Mouse (Mus musculus) liver, postnatal 0 days (tissue): ENCODE measurements around the gene Vars2. TPM values are rescaled to one million over a fixed set of nuclear protein-coding genes. Genes with fewer than 3 reads are reported as not detected.

Experiments used
- ATAC-seq: fragments of 200-750 bp; cut with Nextera tagmentation; 2 replicates; pipeline ENCODE4 v1.8.0; 2017; ENCODE audit warnings: mild to moderate bottlenecking, moderate library complexity
- DNase-seq: peaks from one replicate; pipeline ENCODE4 v3.0.0-alpha.2; 2016
- H3K27ac ChIP-seq: fragments of 300-500 bp; sonication (generic); 2 replicates; pipeline ENCODE4 v1.5.1; 2014; ENCODE audit warnings: antibody characterized with exemption, moderate library complexity, mild to moderate bottlenecking, low read depth
- H3K27me3 ChIP-seq: fragments of 300-500 bp; sonication (generic); 2 replicates; pipeline ENCODE4 v1.6.1; 2014; ENCODE audit warnings: low read length, control low read depth, mixed read lengths; ENCODE audit not compliant: insufficient read depth
- H3K36me3 ChIP-seq: fragments of 300-500 bp; sonication (generic); replicated peaks from 2 replicates; pipeline ENCODE4 v1.6.1; 2014; ENCODE audit warnings: mild to moderate bottlenecking, control low read depth, low read length, moderate library complexity, mixed read lengths; ENCODE audit not compliant: insufficient read depth
- H3K4me1 ChIP-seq: fragments of 300-500 bp; sonication (generic); 2 replicates; pipeline ENCODE4 v1.6.1; 2014; ENCODE audit warnings: antibody characterized with exemption, mild to moderate bottlenecking, control low read depth; ENCODE audit not compliant: insufficient read depth
- H3K4me2 ChIP-seq: fragments of 300-500 bp; sonication (generic); 2 replicates; pipeline ENCODE4 v1.6.1; 2014; ENCODE audit warnings: low read depth, mild to moderate bottlenecking, low read length, moderate library complexity, mixed read lengths
- H3K4me3 ChIP-seq: fragments of 300-500 bp; sonication (generic); 2 replicates; pipeline ENCODE4 v1.5.1; 2014; ENCODE audit warnings: low read depth, low read length
- H3K9ac ChIP-seq: fragments of 300-500 bp; sonication (generic); replicated peaks from 2 replicates; pipeline ENCODE4 v1.6.1; 2014; ENCODE audit warnings: mild to moderate bottlenecking, moderate library complexity
- H3K9me3 ChIP-seq: fragments of 300-500 bp; sonication (generic); 2 replicates; pipeline ENCODE4 v1.6.1; 2016; ENCODE audit warnings: mild to moderate bottlenecking, control low read depth, low read length, mixed read lengths
- CTCF ChIP-seq: sonication (generic); IDR thresholded peaks from 2 replicates; pipeline ENCODE4 v1.5.1; 2016; ENCODE audit warnings: antibody characterized with exemption, low read depth
- EP300 ChIP-seq: IDR thresholded peaks from 2 replicates; pipeline ENCODE4 v1.6.1; 2016; ENCODE audit warnings: antibody characterized with exemption, low read depth, mild to moderate bottlenecking
- WGBS: fragments of 180-500 bp; shearing (Covaris S2); extraction: QIAGEN DNeasy Blood & Tissue Kit; methylation state at CpG from one replicate; pipeline ENCODE4 v1.1.7; 2014; ENCODE audit not compliant: insufficient replicate concordance; 5-methylcytosine and 5-hydroxymethylcytosine counted together
- polyA plus RNA-seq: library from polyadenylated mRNA; unstranded; fragments of >200 nt; fragmentation: Nextera tagmentation; extraction: Ambion mirVana; gene quantifications from 2 replicates; pipeline ENCODE4 v1.2.1, GENCODE M21; 2015

The Vars2 gene
- polyA plus RNA-seq, 1 experiment from 2014 or later = 4.6 TPM

- peak overlapping the region; percentile 34; the same call in 1 of the 2 replicates for H3K27ac ChIP-seq
- 6% methylated on average over 16 of the region's 16 CpGs for WGBS
- ATAC-seq (no peak), DNase-seq (no peak)
- peak overlapping the region; percentile 48 for H3K4me3 ChIP-seq
- peaks cover 5% of the 10 kb centered on the region; the same call in 1 of the 2 replicates for H3K4me1 ChIP-seq
- H3K36me3 ChIP-seq = no peaks in the 10 kb centered on the region
- peak overlapping the region; percentile 78 for H3K4me2 ChIP-seq
- H3K9me3 ChIP-seq = no peaks in the 10 kb centered on the region
- H3K9ac ChIP-seq = peak overlapping the region; percentile 44; the same call in 1 of the 2 replicates
- peaks cover 64% of the 10 kb centered on the region for H3K27me3 ChIP-seq
- TF ChIP-seq EP300 (no peak), CTCF (no peak)
Measured at GRCm38 (mm10) chr17:35701203-35701977, 34.0 kb upstream of the Vars2 start.

GRCm38 (mm10) chr17:35700371-35700961 lies 33.1 kb upstream of the Vars2 start:
- H3K4me1 ChIP-seq = peaks cover 5% of the 10 kb centered on the region; the same call in 1 of the 2 replicates
- H3K27me3 ChIP-seq = peaks cover 64% of the 10 kb centered on the region

GRCm38 (mm10) chr17:35699919-35700318 lies 32.5 kb upstream of the Vars2 start:
- Histone ChIP-seq H3K4me2 (peak overlapping the region; percentile 78), H3K36me3 (no peaks in the 10 kb centered on the region), H3K9ac (0 out of 2 replicates have a peak overlapping the region, but pooled peaks have one; percentile 34), H3K9me3 (no peaks in the 10 kb centered on the region), H3K4me3 (peak overlapping the region; percentile 48), H3K27ac (no peak overlapping the region), H3K4me1 (peaks cover 5% of the 10 kb centered on the region; the same call in 1 of the 2 replicates), H3K27me3 (peaks cover 64% of the 10 kb centered on the region)
- ATAC-seq (peak; percentile 62), DNase-seq (no peak)
- 5% methylated on average over 19 of the region's 19 CpGs for WGBS
- TF ChIP-seq CTCF (no peak), EP300 (no peak)

More at GRCm38 (mm10) chr17:35700371-35700961, 33.1 kb upstream of the Vars2 start:
- Histone ChIP-seq H3K4me3 (peak overlapping the region; percentile 48), H3K4me2 (peak overlapping the region; percentile 78), H3K27ac (peak overlapping the region; percentile 34; the same call in 1 of the 2 replicates), H3K9me3 (no peaks in the 10 kb centered on the region), H3K9ac (peak overlapping the region; percentile 34; the same call in 1 of the 2 replicates), H3K36me3 (no peaks in the 10 kb centered on the region)
- DNase-seq (peak; percentile 60), ATAC-seq (peak; percentile 51; the same call in 1 of the 2 replicates)
- TF ChIP-seq CTCF = no peak
- TF ChIP-seq EP300 = no peak
- under 1% methylated on average over 51 of the region's 66 CpGs for WGBS

- Histone ChIP-seq H3K9ac (no peak overlapping the region), H3K9me3 (no peaks in the 10 kb centered on the region), H3K27ac (no peak overlapping the region; the same call in 1 of the 2 replicates), H3K27me3 (peaks cover 57% of the 10 kb centered on the region), H3K4me1 (peaks cover 5% of the 10 kb centered on the region; the same call in 1 of the 2 replicates), H3K4me3 (no peak overlapping the region), H3K36me3 (no peaks in the 10 kb centered on the region), H3K4me2 (no peak overlapping the region)
- no peak for DNase-seq
- 43% methylated on average over 5 of the region's 5 CpGs for WGBS
- no peak for ATAC-seq
- no peak for TF ChIP-seq CTCF
- TF ChIP-seq EP300 = no peak
Measured at GRCm38 (mm10) chr17:35698501-35698883, 31.1 kb upstream of the Vars2 start.

GRCm38 (mm10) chr17:35697759-35698500 lies 30.5 kb upstream of the Vars2 start:
- WGBS = 12% methylated on average over 15 of the region's 16 CpGs
- Histone ChIP-seq H3K27me3 (peaks cover 54% of the 10 kb centered on the region), H3K36me3 (no peaks in the 10 kb centered on the region), H3K27ac (no peak overlapping the region; the same call in 1 of the 2 replicates), H3K4me2 (peak overlapping the region; percentile 5; the same call in 1 of the 2 replicates), H3K9ac (no peak overlapping the region), H3K9me3 (no peaks in the 10 kb centered on the region), H3K4me3 (no peak overlapping the region), H3K4me1 (peaks cover 5% of the 10 kb centered on the region; the same call in 1 of the 2 replicates)
- TF ChIP-seq CTCF (no peak), EP300 (no peak)
- DNase-seq = no peak
- no peak for ATAC-seq

- TF ChIP-seq CTCF = no peak
- TF ChIP-seq EP300 = no peak
- Histone ChIP-seq H3K4me1 (peaks cover 5% of the 10 kb centered on the region; the same call in 1 of the 2 replicates), H3K4me3 (no peak overlapping the region), H3K27ac (no peak overlapping the region), H3K36me3 (no peaks in the 10 kb centered on the region), H3K9me3 (no peaks in the 10 kb centered on the region), H3K27me3 (peaks cover 49% of the 10 kb centered on the region), H3K9ac (no peak overlapping the region), H3K4me2 (no peak overlapping the region)
- ATAC-seq (no peak), DNase-seq (no peak)
- 16% methylated on average over 1 of the region's 1 CpGs for WGBS
Measured at GRCm38 (mm10) chr17:35697429-35697758, 30.0 kb upstream of the Vars2 start.
